Mouse (Mus musculus) E14TG2a.4 (cell line): ENCODE measurements around the gene Adamtsl4.

Source experiments
- H3K27me3 ChIP-seq: 2 replicates; pipeline ENCODE4 v1.6.1; 2014; ENCODE audit warnings: low read length, control low read depth; ENCODE audit not compliant: insufficient read depth
- H3K36me3 ChIP-seq: 2 replicates; pipeline ENCODE4 v1.6.1; 2014; ENCODE audit warnings: low read length, control low read depth; ENCODE audit not compliant: insufficient read depth
- H3K4me1 ChIP-seq: replicated peaks from 2 replicates; pipeline ENCODE4 v1.6.1; 2014; ENCODE audit warnings: low read depth, low read length, control low read depth
- H3K4me3 ChIP-seq: replicated peaks from 2 replicates; pipeline ENCODE4 v1.5.1; 2014; ENCODE audit warnings: mild to moderate bottlenecking, low read length
- H3K9me3 ChIP-seq: 2 replicates; pipeline ENCODE4 v1.6.1; 2014; ENCODE audit warnings: low read length, control low read depth
- CTCF ChIP-seq: conservative IDR thresholded peaks from 2 replicates; pipeline ENCODE4 v1.5.1; 2014; ENCODE audit warnings: low read length
- NANOG ChIP-seq: IDR thresholded peaks from 2 replicates; pipeline ENCODE4 v1.6.1; 2014; ENCODE audit warnings: borderline replicate concordance, low read length, mixed read lengths
- POU5F1 ChIP-seq: IDR thresholded peaks from 2 replicates; pipeline ENCODE4 v1.6.1; 2014; ENCODE audit warnings: low read length, borderline replicate concordance

Gene Adamtsl4

DNA sequence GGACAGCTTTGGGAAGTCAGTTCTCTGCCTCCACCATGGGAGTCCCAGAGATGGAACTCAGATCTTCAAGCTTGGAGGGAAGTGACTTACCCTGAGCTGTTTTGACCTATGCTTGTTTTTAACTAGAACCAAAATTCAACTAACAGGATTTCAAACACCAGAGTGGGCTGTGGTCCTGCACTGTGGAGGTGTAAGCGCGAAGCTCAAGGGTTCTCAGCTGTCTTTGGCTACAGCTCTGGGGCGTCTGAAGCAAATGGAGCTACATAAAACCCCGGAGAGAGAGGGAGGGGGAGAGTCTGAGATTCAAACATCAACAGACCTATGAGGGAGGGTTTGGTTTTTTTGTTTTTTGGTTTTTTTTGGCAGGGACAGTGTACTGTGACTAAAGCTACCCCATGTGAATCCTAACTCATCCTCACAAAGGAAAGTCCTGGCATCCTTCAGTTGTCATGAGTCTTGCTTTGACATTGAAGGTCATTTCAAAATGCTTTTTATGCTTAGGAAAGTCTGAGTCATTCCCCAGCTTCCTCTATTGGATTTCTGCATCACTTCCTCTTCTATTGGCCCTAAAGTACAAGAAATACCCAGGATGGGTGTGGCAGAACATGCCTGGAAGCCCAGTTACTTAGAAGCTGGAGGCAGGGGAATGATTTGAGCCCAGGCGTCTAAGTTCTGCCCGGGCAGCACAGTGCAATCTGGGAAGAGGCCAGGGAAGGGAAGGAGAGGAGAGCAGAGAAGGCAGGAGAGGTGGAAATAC lies 37.3 kb downstream of the Adamtsl4 start:
- H3K27me3 ChIP-seq = no peaks in the 10 kb centered on the region
- peak; percentile 26; the same call in 1 of the 2 replicates for TF ChIP-seq NANOG
- TF ChIP-seq POU5F1 = no peak
- no peak for TF ChIP-seq CTCF
- H3K4me1 ChIP-seq = peaks cover 93% of the 10 kb centered on the region
- H3K9me3 ChIP-seq = no peaks in the 10 kb centered on the region
- H3K4me3 ChIP-seq = peak overlapping the region; percentile 70
- 0 out of 2 replicates have a peak, but pooled peaks cover 3% of the 10 kb centered on the region for H3K36me3 ChIP-seq

DNA sequence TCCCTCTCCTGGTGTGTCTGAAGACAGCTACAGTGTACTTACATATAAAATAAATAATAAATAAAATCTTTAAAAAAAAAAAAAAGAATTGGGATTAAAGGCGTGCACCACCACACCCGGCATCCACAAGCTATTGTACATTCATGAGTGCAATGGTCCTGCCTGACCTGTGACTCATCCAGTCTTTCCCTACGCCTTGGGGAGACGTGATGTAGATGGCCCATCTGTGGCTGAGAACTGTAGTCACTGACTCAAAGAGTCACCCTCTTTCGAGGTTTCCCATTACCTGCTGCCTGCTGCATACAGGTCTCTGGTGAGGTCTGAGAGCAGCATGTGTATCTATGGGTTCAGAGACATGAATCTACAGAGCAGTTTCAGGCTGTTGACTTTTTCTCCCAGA lies 39.7 kb downstream of the Adamtsl4 start:
- Histone ChIP-seq H3K36me3 (no peaks in the 10 kb centered on the region), H3K27me3 (no peaks in the 10 kb centered on the region), H3K4me3 (no peak overlapping the region), H3K4me1 (peaks cover 94% of the 10 kb centered on the region), H3K9me3 (no peaks in the 10 kb centered on the region)
- no peak for TF ChIP-seq POU5F1
- TF ChIP-seq CTCF = no peak
- no peak for TF ChIP-seq NANOG

DNA sequence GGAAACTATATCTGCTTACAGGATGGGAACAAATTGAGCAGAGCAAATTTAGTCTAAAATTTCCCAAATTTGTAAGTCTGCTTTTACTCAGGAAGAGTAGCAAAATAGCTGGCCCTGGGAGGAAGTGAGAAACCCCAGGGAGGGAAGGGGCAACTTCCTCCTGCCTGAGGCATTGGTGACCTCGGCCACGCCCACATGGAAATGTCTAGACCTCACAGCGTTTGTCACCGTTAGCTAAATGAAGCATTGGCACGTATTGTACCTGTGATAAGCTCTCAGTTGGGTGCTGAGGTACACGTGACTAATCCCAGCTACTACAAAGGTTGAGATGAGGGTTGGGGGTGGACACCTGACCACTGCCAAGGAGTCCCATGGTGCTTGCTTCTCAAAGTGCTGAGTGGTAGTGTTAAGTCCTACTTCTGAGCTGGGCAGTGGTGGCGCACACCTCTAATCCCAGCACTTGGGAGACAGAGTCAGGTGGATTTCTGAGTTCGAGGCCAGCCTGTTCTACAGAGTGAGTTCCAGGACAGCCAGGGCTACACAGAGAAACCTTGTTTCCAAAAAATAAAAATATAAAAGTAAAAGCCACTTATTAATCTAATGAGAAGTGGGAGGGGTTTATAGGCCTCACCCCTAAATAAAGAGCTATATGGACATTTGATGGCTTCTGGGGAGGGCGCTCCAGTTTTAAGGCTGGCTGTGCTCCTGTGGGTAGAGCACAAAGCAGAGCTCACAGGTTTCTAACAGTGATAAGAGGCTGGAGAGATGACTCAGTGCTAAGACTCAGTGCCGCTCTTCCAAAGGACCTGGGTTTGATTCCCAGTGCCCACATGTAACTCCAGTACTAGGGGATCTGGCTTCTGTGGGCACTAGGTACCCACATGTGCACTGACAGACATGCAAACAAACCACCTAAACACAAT lies 42.1 kb downstream of the Adamtsl4 start:
- H3K27me3 ChIP-seq = no peaks in the 10 kb centered on the region
- 0 out of 2 replicates have a peak, but pooled peaks cover 4% of the 10 kb centered on the region for H3K36me3 ChIP-seq
- TF ChIP-seq NANOG (peak; percentile 47; the same call in 1 of the 2 replicates), CTCF (no peak)
- H3K9me3 ChIP-seq = no peaks in the 10 kb centered on the region
- peaks cover 98% of the 10 kb centered on the region for H3K4me1 ChIP-seq
- H3K4me3 ChIP-seq = 0 out of 2 replicates have a peak overlapping the region, but pooled peaks have one; percentile 10

DNA sequence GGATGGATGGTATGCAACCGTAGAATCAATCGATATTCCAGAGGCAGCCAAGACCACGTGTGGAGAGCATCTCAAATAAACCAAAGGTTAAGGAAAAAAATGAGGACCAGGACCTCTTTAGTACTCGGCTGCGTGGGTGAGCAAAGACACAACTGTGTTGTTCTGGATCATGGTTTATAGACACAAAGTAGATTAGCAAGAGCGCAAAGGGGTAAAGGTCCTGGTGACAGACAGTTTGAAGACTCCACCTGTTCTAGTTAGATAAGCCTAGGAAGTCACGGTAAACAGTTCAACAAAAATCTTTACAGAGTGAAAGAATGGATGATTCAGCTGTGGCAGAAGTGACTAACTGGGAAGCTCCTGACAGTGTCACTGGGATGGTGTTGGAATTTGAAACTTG lies 44.6 kb downstream of the Adamtsl4 start:
- peaks cover 98% of the 10 kb centered on the region for H3K4me1 ChIP-seq
- peaks cover 12% of the 10 kb centered on the region for H3K36me3 ChIP-seq
- no peaks in the 10 kb centered on the region for H3K9me3 ChIP-seq
- H3K27me3 ChIP-seq = no peaks in the 10 kb centered on the region
- TF ChIP-seq NANOG = no peak
- TF ChIP-seq CTCF = no peak
- no peak for TF ChIP-seq POU5F1
- no peak overlapping the region for H3K4me3 ChIP-seq

DNA sequence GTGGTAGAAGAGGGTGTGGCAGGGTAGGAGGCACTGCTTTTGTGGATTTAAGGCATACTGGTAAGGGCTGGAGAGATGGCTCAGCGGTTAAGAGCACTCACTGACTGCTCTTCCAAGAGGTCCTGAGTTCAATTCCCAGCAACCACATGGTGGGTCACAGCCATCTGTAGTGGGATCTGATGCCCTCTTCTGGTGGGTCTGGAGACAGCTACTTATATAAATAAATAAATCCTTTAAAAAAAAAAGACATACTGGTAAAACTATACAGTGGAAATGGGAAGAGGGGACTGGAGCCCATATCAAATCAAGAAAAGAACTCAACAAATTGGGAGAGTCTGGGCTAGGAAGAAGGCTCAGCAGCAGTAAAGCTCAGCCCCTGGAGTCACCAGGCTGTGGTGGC lies 48.0 kb downstream of the Adamtsl4 start:
- Histone ChIP-seq H3K4me1 (peaks cover 99% of the 10 kb centered on the region), H3K27me3 (no peaks in the 10 kb centered on the region), H3K36me3 (peaks cover 43% of the 10 kb centered on the region)

DNA sequence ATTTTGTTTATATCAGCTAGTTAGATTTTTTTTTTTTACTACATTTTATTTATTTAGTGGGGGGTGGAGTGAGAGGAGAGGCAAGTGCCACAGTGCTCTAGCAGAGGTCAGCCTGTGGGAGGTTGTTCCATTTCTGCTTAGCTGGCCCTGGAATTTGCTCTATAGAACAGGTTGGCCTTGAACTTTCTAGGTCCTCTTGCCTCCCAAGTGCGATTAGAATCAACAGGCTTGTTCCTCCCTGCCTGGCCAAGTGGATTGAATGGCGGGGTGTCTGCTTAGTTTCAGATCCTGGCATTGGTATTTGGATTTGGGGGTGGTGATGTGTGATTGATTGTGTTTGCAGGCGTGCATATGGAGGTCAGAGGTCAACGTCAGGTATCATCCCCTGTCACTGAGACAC lies 51.6 kb downstream of the Adamtsl4 start:
- Histone ChIP-seq H3K4me1 (peaks cover 99% of the 10 kb centered on the region), H3K4me3 (0 out of 2 replicates have a peak overlapping the region, but pooled peaks have one; percentile 8), H3K27me3 (no peaks in the 10 kb centered on the region), H3K36me3 (peaks cover 76% of the 10 kb centered on the region), H3K9me3 (no peaks in the 10 kb centered on the region)
- TF ChIP-seq POU5F1 (no peak), CTCF (no peak), NANOG (peak; percentile 51; the same call in 1 of the 2 replicates)

More for the DNA sequence above, 48.0 kb downstream of the Adamtsl4 start:
- Histone ChIP-seq H3K4me3 (no peak overlapping the region; the same call in 1 of the 2 replicates), H3K9me3 (no peaks in the 10 kb centered on the region)
- TF ChIP-seq CTCF (peak; percentile 22), NANOG (no peak)

DNA sequence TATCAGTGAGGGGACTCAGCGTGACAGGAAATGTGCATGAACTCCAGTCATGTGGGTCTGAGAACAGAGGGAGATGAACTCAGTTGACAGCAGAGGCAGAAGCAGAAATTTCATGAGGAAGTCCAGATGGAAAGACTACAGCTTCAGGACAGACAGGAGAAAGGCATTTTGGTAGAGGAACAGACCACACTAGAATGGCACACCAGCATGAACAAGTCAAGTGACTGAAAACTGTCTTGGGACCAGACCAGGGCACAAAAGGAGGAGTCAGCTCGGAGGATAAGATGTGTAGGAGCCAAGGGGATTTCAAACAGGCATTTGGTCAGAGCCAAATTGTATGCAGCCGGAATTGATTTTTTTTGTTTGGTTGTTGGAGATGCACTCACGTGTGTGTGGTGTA lies 52.1 kb downstream of the Adamtsl4 start:
- Histone ChIP-seq H3K4me1 (peaks cover 99% of the 10 kb centered on the region), H3K27me3 (no peaks in the 10 kb centered on the region), H3K4me3 (0 out of 2 replicates have a peak overlapping the region, but pooled peaks have one; percentile 8), H3K9me3 (no peaks in the 10 kb centered on the region), H3K36me3 (peaks cover 79% of the 10 kb centered on the region)
- TF ChIP-seq CTCF (no peak), NANOG (no peak), POU5F1 (no peak)
